Mouse (Mus musculus): ENCODE measurements around the gene Tmem184b.

GRCm38 (mm10) chr15:79324373-79324772 is 79.0 kb downstream of the Tmem184b start:
- TF ChIP-seq POLR2A (IDR thresholded peaks at IDR 0.05; ENCODE audit: low read depth, low read length) = no peak
- TF ChIP-seq CTCF (IDR thresholded peaks at IDR 0.05; ENCODE audit: extremely low read depth, insufficient read length, insufficient replicate concordance, low read depth, low read length) = no peak

All from small intestine, adult 2 months (tissue).